Mouse (Mus musculus): Measurements from ENCODE around the gene Atf7ip. TPM values are rescaled to one million over a fixed set of nuclear protein-coding genes. Genes with fewer than 3 reads are reported as not detected.

The Atf7ip gene
- polyA plus RNA-seq, 1 experiment from 2014 or later, result 50.9 TPM

GRCm38 (mm10) chr6:136611351-136612215, 105.6 kb downstream of the Atf7ip start:
- H3K4me3 ChIP-seq, result no peak overlapping the region
- H3K27me3 ChIP-seq (replicated peaks; ENCODE audit: low read depth, poor library complexity, severe bottlenecking), result no peaks in the 10 kb centered on the region
- peaks cover 58% of the 10 kb centered on the region for H3K36me3 ChIP-seq (replicated peaks)
- no peaks in the 10 kb centered on the region for H3K4me1 ChIP-seq
- H3K27ac ChIP-seq (replicated peaks), result no peak overlapping the region
- DNase-seq (ENCODE audit: low spot score), result no peak
- peaks cover 5% of the 10 kb centered on the region; the same call in 1 of the 2 replicates for H3K9me3 ChIP-seq
- WGBS, result 95% methylated on average over 17 of the region's 17 CpGs

GRCm38 (mm10) chr6:136612312-136612711, 106.3 kb downstream of the Atf7ip start:
- no peaks in the 10 kb centered on the region for H3K27me3 ChIP-seq (replicated peaks; ENCODE audit: low read depth, poor library complexity, severe bottlenecking)
- H3K36me3 ChIP-seq (replicated peaks), result peaks cover 51% of the 10 kb centered on the region
- WGBS, result 96% methylated on average over 3 of the region's 3 CpGs
- no peak for DNase-seq (ENCODE audit: low spot score)
- no peak overlapping the region for H3K4me3 ChIP-seq
- peaks cover 5% of the 10 kb centered on the region; the same call in 1 of the 2 replicates for H3K9me3 ChIP-seq
- no peak overlapping the region for H3K27ac ChIP-seq (replicated peaks)
- no peaks in the 10 kb centered on the region for H3K4me1 ChIP-seq

DNA sequence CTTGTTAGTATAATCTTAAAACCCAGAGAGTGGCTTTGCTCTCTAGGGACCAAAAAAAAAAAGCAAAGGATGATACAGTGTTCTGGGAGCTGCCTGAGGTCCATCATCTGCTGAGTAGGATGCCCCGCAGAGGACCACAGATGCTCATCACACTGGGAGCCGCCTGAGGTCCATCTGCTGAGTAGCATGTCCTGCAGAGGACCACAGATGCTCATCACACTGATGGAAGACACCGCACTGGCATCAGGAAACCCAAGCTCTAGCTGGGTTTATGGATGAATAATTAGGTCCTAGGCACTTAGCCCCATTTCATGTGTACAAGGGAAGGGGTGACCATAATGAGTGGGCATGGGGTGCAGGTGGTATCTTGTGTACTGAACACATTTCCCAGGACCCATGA, 108.2 kb downstream of the Atf7ip start:
- no peaks in the 10 kb centered on the region for H3K4me1 ChIP-seq
- H3K27ac ChIP-seq (replicated peaks), result no peak overlapping the region
- DNase-seq (ENCODE audit: low spot score), result no peak
- no peak overlapping the region for H3K4me3 ChIP-seq
- peaks cover 5% of the 10 kb centered on the region; the same call in 1 of the 2 replicates for H3K9me3 ChIP-seq
- H3K36me3 ChIP-seq (replicated peaks), result peaks cover 34% of the 10 kb centered on the region
- 85% methylated on average over 3 of the region's 3 CpGs for WGBS
- no peaks in the 10 kb centered on the region for H3K27me3 ChIP-seq (replicated peaks; ENCODE audit: low read depth, poor library complexity, severe bottlenecking)

GRCm38 (mm10) chr6:136620361-136621139, 114.6 kb downstream of the Atf7ip start:
- no peaks in the 10 kb centered on the region for H3K9me3 ChIP-seq
- no peaks in the 10 kb centered on the region for H3K4me1 ChIP-seq
- 46% methylated on average over 17 of the region's 17 CpGs for WGBS
- H3K27ac ChIP-seq (replicated peaks), result no peak overlapping the region
- no peak overlapping the region for H3K4me3 ChIP-seq
- peak; percentile 85 for DNase-seq (ENCODE audit: low spot score)
- no peaks in the 10 kb centered on the region for H3K36me3 ChIP-seq (replicated peaks)
- H3K27me3 ChIP-seq (replicated peaks; ENCODE audit: low read depth, poor library complexity, severe bottlenecking), result no peaks in the 10 kb centered on the region

DNA sequence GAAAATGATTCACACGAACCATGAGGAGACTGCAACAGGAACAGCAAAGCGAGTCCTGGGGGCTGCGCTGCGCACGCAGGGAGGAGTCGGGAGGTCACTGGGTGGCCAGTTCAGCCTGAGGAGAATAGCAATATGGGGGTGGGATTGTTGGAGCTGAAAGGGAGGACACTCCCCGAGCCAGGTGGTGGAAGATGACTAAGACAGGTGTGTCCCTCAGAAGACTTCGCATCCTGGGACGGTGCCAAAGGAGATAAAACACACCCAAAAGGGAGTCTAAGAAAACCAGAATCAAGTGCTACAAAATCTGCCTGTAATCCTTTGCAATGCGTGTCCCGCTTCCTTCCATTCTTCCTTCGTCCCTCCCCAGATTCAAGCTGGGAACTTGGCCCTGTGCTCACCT, 119.5 kb downstream of the Atf7ip start:
- Histone ChIP-seq H3K4me1 (peaks cover 4% of the 10 kb centered on the region; the same call in 1 of the 2 replicates), H3K9me3 (no peaks in the 10 kb centered on the region), H3K4me3 (no peak overlapping the region), H3K27ac (replicated peaks) (no peak overlapping the region), H3K36me3 (replicated peaks) (no peaks in the 10 kb centered on the region), H3K27me3 (replicated peaks; ENCODE audit: low read depth, poor library complexity, severe bottlenecking) (no peaks in the 10 kb centered on the region)
- 92% methylated on average over 12 of the region's 12 CpGs for WGBS
- no peak for DNase-seq (ENCODE audit: low spot score)

GRCm38 (mm10) chr6:136629639-136630038, 123.7 kb downstream of the Atf7ip start:
- Histone ChIP-seq H3K27me3 (replicated peaks; ENCODE audit: low read depth, poor library complexity, severe bottlenecking) (no peaks in the 10 kb centered on the region), H3K9me3 (no peaks in the 10 kb centered on the region), H3K4me1 (peaks cover 4% of the 10 kb centered on the region; the same call in 1 of the 2 replicates), H3K4me3 (no peak overlapping the region), H3K36me3 (replicated peaks) (no peaks in the 10 kb centered on the region), H3K27ac (replicated peaks) (no peak overlapping the region)
- 90% methylated on average over 5 of the region's 5 CpGs for WGBS
- DNase-seq (ENCODE audit: low spot score), result no peak

GRCm38 (mm10) chr6:136631519-136631918, 125.6 kb downstream of the Atf7ip start:
- H3K4me1 ChIP-seq, result no peaks in the 10 kb centered on the region
- DNase-seq (ENCODE audit: low spot score), result no peak
- 88% methylated on average over 8 of the region's 8 CpGs for WGBS
- no peak overlapping the region for H3K4me3 ChIP-seq
- H3K9me3 ChIP-seq, result no peaks in the 10 kb centered on the region
- H3K27ac ChIP-seq (replicated peaks), result no peak overlapping the region
- H3K27me3 ChIP-seq (replicated peaks; ENCODE audit: low read depth, poor library complexity, severe bottlenecking), result no peaks in the 10 kb centered on the region
- H3K36me3 ChIP-seq (replicated peaks), result no peaks in the 10 kb centered on the region

GRCm38 (mm10) chr6:136631945-136632534, 126.1 kb downstream of the Atf7ip start:
- DNase-seq (ENCODE audit: low spot score), result no peak
- H3K9me3 ChIP-seq, result no peaks in the 10 kb centered on the region
- 89% methylated on average over 13 of the region's 13 CpGs for WGBS
- H3K27me3 ChIP-seq (replicated peaks; ENCODE audit: low read depth, poor library complexity, severe bottlenecking), result no peaks in the 10 kb centered on the region
- H3K4me1 ChIP-seq, result no peaks in the 10 kb centered on the region
- H3K27ac ChIP-seq (replicated peaks), result no peak overlapping the region
- H3K4me3 ChIP-seq, result no peak overlapping the region
- no peaks in the 10 kb centered on the region for H3K36me3 ChIP-seq (replicated peaks)

DNA sequence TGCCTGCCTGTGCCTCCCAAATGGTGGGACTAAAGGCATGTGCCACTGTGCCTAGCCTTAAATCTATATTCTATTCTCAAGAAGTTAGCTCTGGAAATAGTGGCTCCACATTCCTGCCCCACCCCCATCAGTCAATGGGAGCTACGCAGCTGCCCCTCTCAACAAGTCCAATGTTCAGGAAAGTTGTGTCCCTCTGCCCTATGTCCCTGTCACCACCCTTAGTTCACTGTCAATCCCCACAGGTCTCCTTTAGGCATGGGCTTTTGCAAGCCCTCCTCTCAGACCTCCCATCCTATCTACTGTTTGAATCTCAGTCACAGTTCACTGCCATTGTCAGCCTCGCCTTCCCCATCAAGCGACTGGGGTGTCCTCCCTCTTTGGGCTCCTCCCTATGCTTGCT, 127.2 kb downstream of the Atf7ip start:
- WGBS, result 83% methylated on average over 3 of the region's 3 CpGs
- Histone ChIP-seq H3K4me3 (no peak overlapping the region), H3K27ac (replicated peaks) (no peak overlapping the region), H3K27me3 (replicated peaks; ENCODE audit: low read depth, poor library complexity, severe bottlenecking) (no peaks in the 10 kb centered on the region), H3K36me3 (replicated peaks) (no peaks in the 10 kb centered on the region), H3K9me3 (no peaks in the 10 kb centered on the region), H3K4me1 (no peaks in the 10 kb centered on the region)
- no peak for DNase-seq (ENCODE audit: low spot score)

- no peak overlapping the region for H3K27ac ChIP-seq (replicated peaks)
- H3K4me3 ChIP-seq, result no peak overlapping the region
- H3K27me3 ChIP-seq (replicated peaks; ENCODE audit: low read depth, poor library complexity, severe bottlenecking), result no peaks in the 10 kb centered on the region
- 78% methylated on average over 6 of the region's 6 CpGs for WGBS
- H3K4me1 ChIP-seq, result no peaks in the 10 kb centered on the region
- H3K36me3 ChIP-seq (replicated peaks), result no peaks in the 10 kb centered on the region
- H3K9me3 ChIP-seq, result no peaks in the 10 kb centered on the region
- DNase-seq (ENCODE audit: low spot score), result no peak
Observed at GRCm38 (mm10) chr6:136633719-136634118, 127.8 kb downstream of the Atf7ip start.

GRCm38 (mm10) chr6:136634982-136635381, 129.0 kb downstream of the Atf7ip start:
- 76% methylated on average over 3 of the region's 3 CpGs for WGBS

DNA sequence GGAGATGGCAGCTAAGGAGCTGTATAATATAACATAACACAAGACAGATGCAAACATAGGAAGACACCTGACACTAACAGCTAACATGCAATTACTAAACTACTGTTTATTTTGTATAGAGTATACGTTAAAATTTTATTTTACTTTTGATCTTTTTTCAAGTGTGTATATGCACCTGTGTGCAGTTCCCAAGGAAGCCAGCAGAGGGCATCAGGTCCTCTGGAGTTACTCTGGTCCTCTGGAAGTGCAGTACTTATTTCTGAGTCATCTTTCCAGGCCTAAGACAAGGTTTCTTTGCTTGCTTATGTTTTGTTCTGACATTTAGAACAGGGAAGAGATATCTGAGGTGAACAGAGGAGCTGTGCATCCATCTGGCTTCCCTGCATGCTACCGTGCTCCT, 138.2 kb downstream of the Atf7ip start:
- Histone ChIP-seq H3K27ac (replicated peaks) (no peak overlapping the region), H3K27me3 (replicated peaks; ENCODE audit: low read depth, poor library complexity, severe bottlenecking) (no peaks in the 10 kb centered on the region), H3K4me1 (peaks cover 9% of the 10 kb centered on the region), H3K9me3 (0 out of 2 replicates have a peak, but pooled peaks cover 3% of the 10 kb centered on the region), H3K36me3 (replicated peaks) (no peaks in the 10 kb centered on the region), H3K4me3 (no peak overlapping the region)
- 89% methylated on average over 2 of the region's 2 CpGs for WGBS
- DNase-seq (ENCODE audit: low spot score), result no peak

More at GRCm38 (mm10) chr6:136634982-136635381, 129.0 kb downstream of the Atf7ip start:
- Histone ChIP-seq H3K27ac (replicated peaks) (no peak overlapping the region), H3K4me1 (no peaks in the 10 kb centered on the region), H3K4me3 (no peak overlapping the region), H3K27me3 (replicated peaks; ENCODE audit: low read depth, poor library complexity, severe bottlenecking) (no peaks in the 10 kb centered on the region), H3K36me3 (replicated peaks) (no peaks in the 10 kb centered on the region), H3K9me3 (no peaks in the 10 kb centered on the region)
- no peak for DNase-seq (ENCODE audit: low spot score)
